Comparison of ENCODE assay signal across 11 mouse cellular contexts in genomic region chr13:99169401-99169800, GRCm38 (mm10). TPM values are rescaled to one million over a fixed set of nuclear protein-coding genes. Genes with fewer than 3 reads are reported as not detected.
DNase-seq lines count a peak whose midpoint lies in the region; ATAC-seq lines count a peak whose summit lies in the region.
"Had no signal": no experiment of that assay in that cellular context is flagged by ENCODE, and none has a peak within 500 bp of the region (broad histone marks: within the 10 kb centered on the region; RNA-seq: fewer than 3 reads in every experiment).

No protein-coding gene starts in this region.

- ATAC-seq in kidney, embryonic 15.5 days (replicated peaks; ENCODE audit: low FRiP score), result no peak
- peak; percentile 39; the same call in 1 of the 2 replicates for ATAC-seq in heart, embryonic 15.5 days (replicated peaks; ENCODE audit: insufficient number of reproducible peaks, insufficient read depth, low FRiP score, low read depth)
- ATAC-seq: inflammation-experienced regulatory T-cells, adult 6 months had no signal

- no peaks in the 10 kb centered on the region for H3K27me3 ChIP-seq in kidney, embryonic 15.5 days
- no peaks in the 10 kb centered on the region for H3K27me3 ChIP-seq in embryonic facial prominence, embryonic 10.5 days (replicated peaks; ENCODE audit: low read depth, poor library complexity, severe bottlenecking)
- no peaks in the 10 kb centered on the region for H3K27me3 ChIP-seq in heart, embryonic 15.5 days
- H3K27me3 ChIP-seq: limb, embryonic 13.5 days had no signal

- no peaks in the 10 kb centered on the region for H3K9me3 ChIP-seq in kidney, embryonic 15.5 days (replicated peaks)
- no peaks in the 10 kb centered on the region for H3K9me3 ChIP-seq in embryonic facial prominence, embryonic 10.5 days
- H3K9me3 ChIP-seq in heart, embryonic 15.5 days (replicated peaks), result no peaks in the 10 kb centered on the region
- H3K9me3 ChIP-seq: limb, embryonic 13.5 days had no signal

- DNase-seq in kidney, postnatal 14 days, result peak; percentile 46
- DNase-seq in embryonic facial prominence, embryonic 10.5 days (ENCODE audit: low spot score), result no peak
- DNase-seq in skeletal muscle tissue, adult 2 months (ENCODE audit: low read depth, low spot score), result peak; percentile 91
- no peak for DNase-seq in cerebellum, adult 11-12 months
- no peak for DNase-seq in frontal cortex, postnatal 14 days (ENCODE audit: low spot score in 2 of 2)
- no peak for DNase-seq in spleen, adult 18-20 months

- WGBS in kidney, embryonic 15.5 days, result 65% methylated on average over 6 of the region's 6 CpGs
- 81% methylated on average over 6 of the region's 6 CpGs for WGBS in embryonic facial prominence, embryonic 10.5 days
- 65% methylated on average over 6 of the region's 6 CpGs for WGBS in heart, embryonic 15.5 days

- no peak overlapping the region for H3K4me3 ChIP-seq in kidney, embryonic 15.5 days (replicated peaks)
- H3K4me3 ChIP-seq in embryonic facial prominence, embryonic 10.5 days, result no peak overlapping the region
- no peak overlapping the region for H3K4me3 ChIP-seq in heart, embryonic 15.5 days
- H3K4me3 ChIP-seq: erythroblast, embryonic 14.5 days; limb, embryonic 13.5 days had no signal

- no peaks in the 10 kb centered on the region for H3K36me3 ChIP-seq in kidney, embryonic 15.5 days
- no peaks in the 10 kb centered on the region for H3K36me3 ChIP-seq in embryonic facial prominence, embryonic 10.5 days (replicated peaks)
- no peaks in the 10 kb centered on the region for H3K36me3 ChIP-seq in heart, embryonic 15.5 days
- H3K36me3 ChIP-seq: limb, embryonic 13.5 days had no signal

- H3K4me1 ChIP-seq in kidney, embryonic 15.5 days, result peaks cover 11% of the 10 kb centered on the region
- peaks cover 26% of the 10 kb centered on the region for H3K4me1 ChIP-seq in embryonic facial prominence, embryonic 10.5 days
- no peaks in the 10 kb centered on the region; the same call in 1 of the 2 replicates for H3K4me1 ChIP-seq in heart, embryonic 15.5 days (replicated peaks)

- no peak overlapping the region for H3K4me2 ChIP-seq in kidney, embryonic 15.5 days
- H3K4me2 ChIP-seq in heart, embryonic 15.5 days, result no peak overlapping the region
- H3K4me2 ChIP-seq: limb, embryonic 13.5 days had no signal

- no peak overlapping the region for H3K9ac ChIP-seq in kidney, embryonic 15.5 days
- no peak overlapping the region for H3K9ac ChIP-seq in heart, embryonic 15.5 days
- H3K9ac ChIP-seq: limb, embryonic 13.5 days had no signal

- H3K27ac ChIP-seq in kidney, embryonic 15.5 days, result no peak overlapping the region
- 0 out of 2 replicates have a peak overlapping the region, but pooled peaks have one; percentile 20 for H3K27ac ChIP-seq in embryonic facial prominence, embryonic 10.5 days (replicated peaks)
- no peak overlapping the region for H3K27ac ChIP-seq in heart, embryonic 15.5 days
- H3K27ac ChIP-seq: limb, embryonic 13.5 days had no signal

RNA-seq across cellular contexts. Expression of gene Zfp366, which starts 15.2 kb away (rescaled TPM):
- 0.99 and 1.1 TPM in 2 replicates for polyA plus RNA-seq in kidney, embryonic 15.5 days (2015; fragmentation: Nextera tagmentation; extraction: Ambion mirVana)
- 0.35 and 0.56 TPM in 2 replicates for polyA plus RNA-seq in embryonic facial prominence, embryonic 10.5 days (2016; fragmentation: Nextera tagmentation; extraction: Ambion mirVana)
- polyA plus RNA-seq in heart, embryonic 15.5 days (2015; fragmentation: Nextera tagmentation; extraction: Ambion mirVana), result 0.58 and 0.62 TPM in 2 replicates
- polyA plus RNA-seq: erythroblast, embryonic 14.5 days had no signal

Comparison
In these comparisons a context has a peak if more than half of its experiments do, and no peak if none do; other contexts are left out.
1. DNase-seq: peak in kidney, postnatal 14 days (single experiment) and skeletal muscle tissue, adult 2 months (single experiment); none in embryonic facial prominence, embryonic 10.5 days (single experiment), cerebellum, adult 11-12 months (single experiment), frontal cortex, postnatal 14 days (0 of 2) and spleen, adult 18-20 months (0 of 2).